Mouse (Mus musculus) spleen, postnatal 4 days (tissue): Measurements from ENCODE around the gene Psmd6.

ENCODE experiments used
- DNase-seq, 2 experiments: peaks; one replicate each; pipeline ENCODE4 v3.0.0; 2022; ENCODE audit warnings: low spot score in 2 of 2

The Psmd6 gene

GRCm38 (mm10) chr14:14064486-14065141 is 56.2 kb downstream of the Psmd6 start:
- DNase-seq, result no peak

DNA sequence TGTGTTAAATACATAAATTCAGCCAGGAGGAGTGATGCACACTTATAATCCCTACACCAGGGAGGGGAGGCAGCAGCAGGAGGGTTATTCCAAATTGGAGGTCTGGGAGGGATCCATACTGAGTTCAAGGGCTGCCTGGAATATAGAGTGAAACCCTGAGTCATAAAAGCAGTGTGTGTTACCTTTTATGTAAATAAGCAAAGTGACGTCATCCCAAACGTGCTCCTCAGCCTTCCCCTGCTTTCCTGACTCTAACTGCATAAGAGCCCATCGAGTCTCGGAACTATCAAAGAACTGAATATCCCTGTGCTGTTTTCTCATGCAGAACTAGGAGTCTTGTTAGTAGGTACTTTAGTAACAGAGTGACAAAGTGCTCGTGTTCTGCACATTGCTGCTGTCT is 57.4 kb downstream of the Psmd6 start:
- DNase-seq, result no peak

DNA sequence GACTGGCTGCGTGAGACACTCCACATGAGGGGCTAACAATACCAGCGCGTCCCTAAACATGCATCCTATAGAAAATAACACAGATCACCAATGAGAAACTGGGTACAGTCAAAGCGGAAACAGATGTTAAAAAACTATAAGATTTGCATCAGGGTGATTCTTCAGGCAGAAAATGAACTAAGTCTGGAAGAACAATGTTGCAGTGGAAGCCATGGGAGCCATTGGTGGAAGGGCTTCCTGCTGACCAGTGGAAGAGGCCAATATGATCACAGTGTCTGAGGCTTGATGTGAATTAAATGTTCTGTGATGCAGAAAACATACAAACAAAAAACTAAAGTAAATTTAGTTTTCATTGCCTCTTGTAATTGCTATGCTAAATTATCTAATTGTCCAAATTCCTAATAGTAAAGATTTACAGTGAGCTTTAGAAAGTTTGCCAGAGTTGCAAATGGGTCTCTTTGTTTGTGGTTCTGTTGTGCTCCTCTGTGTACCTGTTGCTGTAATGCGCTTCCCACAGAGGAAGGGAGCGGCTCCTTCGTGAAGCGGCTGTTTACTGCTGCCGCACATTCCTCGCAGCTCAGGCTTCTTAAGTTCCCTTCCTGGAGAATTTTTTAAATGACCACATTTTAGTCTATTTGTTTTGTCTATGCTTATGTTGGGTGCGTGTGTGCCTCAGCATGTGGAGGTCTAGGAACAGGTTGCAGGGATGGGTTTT is 58.1 kb downstream of the Psmd6 start:
- no peak for DNase-seq
